Mouse (Mus musculus): ENCODE measurements around the gene Pitpnm2. TPM values are rescaled to one million over a fixed set of nuclear protein-coding genes. Genes with fewer than 3 reads are reported as not detected.

Pitpnm2 gene
- polyA plus RNA-seq, 1 experiment, result not detected

- TF ChIP-seq POLR2A (IDR thresholded peaks at IDR 0.05; ENCODE audit: insufficient read depth, low read depth, low read length) (no peak), CTCF (IDR thresholded peaks at IDR 0.05; ENCODE audit: insufficient read depth, low read depth, low read length) (no peak)
- Histone ChIP-seq H3K27ac (ENCODE audit: insufficient read depth, low read depth, low read length) (no peak overlapping the region), H3K4me1 (ENCODE audit: control insufficient read depth, insufficient read depth, low read length) (no peaks in the 10 kb centered on the region), H3K4me3 (ENCODE audit: insufficient read depth, low read depth, low read length) (no peak overlapping the region)
- 38% methylated on average over 11 of the region's 11 CpGs for WGBS
Measured at GRCm38 (mm10) chr5:124269661-124270060, 20.1 kb upstream of the Pitpnm2 start.

- Histone ChIP-seq H3K27ac (ENCODE audit: insufficient read depth, low read depth, low read length) (no peak overlapping the region), H3K4me1 (ENCODE audit: control insufficient read depth, insufficient read depth, low read length) (peaks cover 4% of the 10 kb centered on the region; the same call in 1 of the 2 replicates), H3K4me3 (ENCODE audit: insufficient read depth, low read depth, low read length) (no peak overlapping the region)
- WGBS, result 92% methylated on average over 6 of the region's 6 CpGs
- TF ChIP-seq CTCF (IDR thresholded peaks at IDR 0.05; ENCODE audit: insufficient read depth, low read depth, low read length), result no peak
- no peak for TF ChIP-seq POLR2A (IDR thresholded peaks at IDR 0.05; ENCODE audit: insufficient read depth, low read depth, low read length)
Measured at GRCm38 (mm10) chr5:124267652-124268051, 18.1 kb upstream of the Pitpnm2 start.

DNA sequence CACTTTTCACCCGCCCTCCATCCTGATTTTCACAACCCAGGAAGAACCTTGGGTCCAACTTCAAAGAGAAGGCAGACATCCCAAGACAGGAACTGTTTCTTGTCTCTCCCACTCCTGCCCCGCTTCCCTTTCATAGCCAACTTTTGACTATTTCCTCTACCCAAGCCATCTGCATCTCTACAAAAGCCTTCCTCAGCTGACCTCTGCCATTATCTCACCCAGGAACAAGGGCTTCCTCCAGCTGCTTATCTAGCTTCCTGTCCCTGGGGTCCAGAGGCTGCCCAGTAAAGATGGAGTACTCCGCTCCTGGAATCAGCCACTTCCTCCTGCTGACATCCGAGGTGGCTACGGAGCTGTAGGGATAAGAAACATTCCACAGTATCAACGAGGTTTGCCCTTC lies 17.3 kb upstream of the Pitpnm2 start:
- H3K4me1 ChIP-seq (ENCODE audit: control insufficient read depth, insufficient read depth, low read length), result peaks cover 4% of the 10 kb centered on the region; the same call in 1 of the 2 replicates
- no peak overlapping the region for H3K27ac ChIP-seq (ENCODE audit: insufficient read depth, low read depth, low read length)
- TF ChIP-seq CTCF (IDR thresholded peaks at IDR 0.05; ENCODE audit: insufficient read depth, low read depth, low read length), result no peak
- no peak for TF ChIP-seq POLR2A (IDR thresholded peaks at IDR 0.05; ENCODE audit: insufficient read depth, low read depth, low read length)
- H3K4me3 ChIP-seq (ENCODE audit: insufficient read depth, low read depth, low read length), result no peak overlapping the region
- 86% methylated on average over 6 of the region's 6 CpGs for WGBS

GRCm38 (mm10) chr5:124263246-124263645 lies 13.7 kb upstream of the Pitpnm2 start:
- no peak for TF ChIP-seq CTCF (IDR thresholded peaks at IDR 0.05; ENCODE audit: insufficient read depth, low read depth, low read length)
- TF ChIP-seq POLR2A (IDR thresholded peaks at IDR 0.05; ENCODE audit: insufficient read depth, low read depth, low read length), result no peak
- WGBS, result 61% methylated on average over 4 of the region's 4 CpGs
- H3K27ac ChIP-seq (ENCODE audit: insufficient read depth, low read depth, low read length), result no peak overlapping the region
- peaks cover 7% of the 10 kb centered on the region; the same call in 1 of the 2 replicates for H3K4me1 ChIP-seq (ENCODE audit: control insufficient read depth, insufficient read depth, low read length)
- H3K4me3 ChIP-seq (ENCODE audit: insufficient read depth, low read depth, low read length), result no peak overlapping the region

DNA sequence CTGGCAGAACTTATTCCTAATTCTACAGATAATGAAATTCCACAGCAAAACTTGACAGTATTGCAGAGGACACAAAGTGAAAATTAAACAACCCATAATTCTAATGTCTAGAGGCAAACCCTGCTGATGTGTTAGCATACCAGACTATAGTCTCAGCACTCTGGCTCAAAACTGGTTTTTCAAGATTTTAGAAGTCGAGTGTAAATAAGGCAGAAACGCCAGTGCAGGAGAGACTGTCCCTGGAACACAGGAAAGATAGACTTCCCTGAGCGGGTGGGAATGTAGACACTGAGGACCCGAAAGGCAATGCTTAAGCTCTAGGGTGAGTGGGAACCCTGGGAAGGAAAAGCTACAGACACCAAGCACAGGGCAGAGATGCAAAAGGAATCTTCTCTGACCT lies 12.5 kb upstream of the Pitpnm2 start:
- no peak overlapping the region for H3K27ac ChIP-seq (ENCODE audit: insufficient read depth, low read depth, low read length)
- H3K4me1 ChIP-seq (ENCODE audit: control insufficient read depth, insufficient read depth, low read length), result peaks cover 7% of the 10 kb centered on the region; the same call in 1 of the 2 replicates
- WGBS, result 55% methylated on average over 4 of the region's 4 CpGs
- TF ChIP-seq POLR2A (IDR thresholded peaks at IDR 0.05; ENCODE audit: insufficient read depth, low read depth, low read length) (no peak), CTCF (IDR thresholded peaks at IDR 0.05; ENCODE audit: insufficient read depth, low read depth, low read length) (no peak)
- H3K4me3 ChIP-seq (ENCODE audit: insufficient read depth, low read depth, low read length), result no peak overlapping the region

- no peak overlapping the region for H3K27ac ChIP-seq (ENCODE audit: insufficient read depth, low read depth, low read length)
- peaks cover 7% of the 10 kb centered on the region; the same call in 1 of the 2 replicates for H3K4me1 ChIP-seq (ENCODE audit: control insufficient read depth, insufficient read depth, low read length)
- WGBS, result 25% methylated on average over 2 of the region's 2 CpGs
- TF ChIP-seq POLR2A (IDR thresholded peaks at IDR 0.05; ENCODE audit: insufficient read depth, low read depth, low read length) (no peak), CTCF (IDR thresholded peaks at IDR 0.05; ENCODE audit: insufficient read depth, low read depth, low read length) (no peak)
- H3K4me3 ChIP-seq (ENCODE audit: insufficient read depth, low read depth, low read length), result no peak overlapping the region
Measured at GRCm38 (mm10) chr5:124259133-124259532, 9.6 kb upstream of the Pitpnm2 start.

GRCm38 (mm10) chr5:124258026-124258425 lies 8.5 kb upstream of the Pitpnm2 start:
- Histone ChIP-seq H3K4me1 (ENCODE audit: control insufficient read depth, insufficient read depth, low read length) (peaks cover 11% of the 10 kb centered on the region), H3K4me3 (ENCODE audit: insufficient read depth, low read depth, low read length) (no peak overlapping the region), H3K27ac (ENCODE audit: insufficient read depth, low read depth, low read length) (no peak overlapping the region)
- WGBS, result 100% methylated on average over 1 of the region's 1 CpGs
- TF ChIP-seq POLR2A (IDR thresholded peaks at IDR 0.05; ENCODE audit: insufficient read depth, low read depth, low read length), result no peak
- no peak for TF ChIP-seq CTCF (IDR thresholded peaks at IDR 0.05; ENCODE audit: insufficient read depth, low read depth, low read length)

DNA sequence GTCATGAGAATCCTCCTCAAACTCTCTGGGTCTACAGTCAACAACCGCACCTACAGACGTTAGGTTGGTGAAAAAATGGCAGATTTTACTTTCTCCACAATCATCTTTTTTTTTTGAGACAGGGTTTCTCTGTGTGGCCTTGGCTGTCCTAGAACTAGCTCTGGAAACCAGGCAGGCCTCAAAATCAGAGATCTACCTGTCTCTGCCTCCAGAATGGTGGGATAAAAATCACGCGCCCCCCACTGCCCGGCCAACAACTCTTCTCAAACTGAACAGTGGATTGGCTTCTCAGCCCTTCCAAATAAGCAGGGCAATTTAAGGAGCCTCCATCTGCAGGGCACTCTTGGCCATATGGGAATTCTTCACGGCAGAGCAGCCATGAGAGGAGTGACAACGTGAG lies 5.6 kb upstream of the Pitpnm2 start:
- Histone ChIP-seq H3K4me1 (ENCODE audit: control insufficient read depth, insufficient read depth, low read length) (peaks cover 15% of the 10 kb centered on the region), H3K4me3 (ENCODE audit: insufficient read depth, low read depth, low read length) (no peak overlapping the region), H3K27ac (ENCODE audit: insufficient read depth, low read depth, low read length) (no peak overlapping the region)
- no peak for TF ChIP-seq POLR2A (IDR thresholded peaks at IDR 0.05; ENCODE audit: insufficient read depth, low read depth, low read length)
- TF ChIP-seq CTCF (IDR thresholded peaks at IDR 0.05; ENCODE audit: insufficient read depth, low read depth, low read length), result no peak
- 89% methylated on average over 7 of the region's 7 CpGs for WGBS

DNA sequence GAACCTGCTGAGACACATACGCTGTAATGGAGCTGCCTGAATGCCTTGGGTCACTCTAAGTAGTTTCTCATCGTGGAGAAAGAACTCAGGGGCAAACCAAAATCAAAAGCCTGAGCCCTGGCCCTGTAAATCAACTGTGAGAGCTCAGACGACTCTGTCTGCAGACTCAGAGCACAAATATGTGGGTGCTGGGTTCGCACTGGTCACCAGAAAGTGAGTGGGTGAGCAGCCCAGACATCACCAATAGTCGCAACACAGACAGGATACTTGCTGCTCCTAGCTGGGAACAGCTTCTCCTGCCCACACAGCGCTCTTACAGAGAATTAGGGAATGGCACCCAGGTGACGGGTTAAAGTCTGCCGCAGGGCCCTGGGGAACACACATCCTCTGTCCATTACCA lies 4.0 kb upstream of the Pitpnm2 start:
- TF ChIP-seq CTCF (IDR thresholded peaks at IDR 0.05; ENCODE audit: insufficient read depth, low read depth, low read length) (no peak), POLR2A (IDR thresholded peaks at IDR 0.05; ENCODE audit: insufficient read depth, low read depth, low read length) (no peak)
- peak overlapping the region; percentile 70; the same call in 1 of the 2 replicates for H3K27ac ChIP-seq (ENCODE audit: insufficient read depth, low read depth, low read length)

More for the DNA sequence above, 4.0 kb upstream of the Pitpnm2 start:
- Histone ChIP-seq H3K4me1 (ENCODE audit: control insufficient read depth, insufficient read depth, low read length) (peaks cover 18% of the 10 kb centered on the region), H3K4me3 (ENCODE audit: insufficient read depth, low read depth, low read length) (no peak overlapping the region)
- WGBS, result 50% methylated on average over 8 of the region's 8 CpGs
